Mouse (Mus musculus) embryo, embryonic 11.5 days (tissue): ENCODE measurements around the gene Tm6sf2.
A peak's percentile ranks its signal among the peaks of the same experiment; 100 is the strongest.
"Not testable (repeated sequence)": the region's sequence is repeated elsewhere in the genome, so short reads cannot be mapped to it uniquely, and the experiment has no call there.

ENCODE experiments used
- DNase-seq: peaks from one replicate; pipeline ENCODE4 v3.0.0-alpha.2; 2012; ENCODE audit warnings: low read depth, low spot score

The Tm6sf2 gene

DNA sequence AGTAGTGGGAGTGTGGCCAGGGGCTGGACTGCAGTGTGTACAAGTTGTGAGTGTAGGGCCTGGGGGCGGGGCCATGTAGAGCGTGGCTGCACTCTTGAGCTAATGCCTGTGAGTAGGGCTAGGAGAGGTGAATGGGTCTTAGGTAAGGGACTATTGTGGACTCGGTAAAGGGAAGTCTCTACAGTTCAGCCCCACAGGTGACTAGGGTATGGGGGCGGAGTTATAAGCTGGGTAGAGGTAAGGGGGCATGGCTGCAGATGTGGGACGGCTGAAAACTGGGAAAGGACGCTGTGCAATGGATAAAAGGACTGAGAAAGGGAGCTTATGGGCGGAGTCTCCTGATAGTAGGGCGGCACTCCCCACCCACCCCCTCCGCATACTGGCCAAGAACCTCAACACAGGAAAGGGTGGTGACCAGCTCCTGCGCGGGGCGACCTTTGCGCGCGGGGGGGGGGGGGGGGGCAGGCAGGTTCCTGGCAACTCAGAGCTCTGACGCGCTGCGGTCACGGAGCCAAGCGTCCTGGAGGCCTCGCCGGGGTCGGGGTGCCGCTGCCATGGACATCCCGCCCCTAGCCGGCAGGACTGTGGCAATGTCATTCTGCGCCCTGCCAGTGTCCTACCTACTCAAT is at the start of gene Tm6sf2:
TSS of gene Tm6sf2 (plus strand) at position 484 of the 629 bp plus-strand sequence.
- DNase-seq, result no peak

DNA sequence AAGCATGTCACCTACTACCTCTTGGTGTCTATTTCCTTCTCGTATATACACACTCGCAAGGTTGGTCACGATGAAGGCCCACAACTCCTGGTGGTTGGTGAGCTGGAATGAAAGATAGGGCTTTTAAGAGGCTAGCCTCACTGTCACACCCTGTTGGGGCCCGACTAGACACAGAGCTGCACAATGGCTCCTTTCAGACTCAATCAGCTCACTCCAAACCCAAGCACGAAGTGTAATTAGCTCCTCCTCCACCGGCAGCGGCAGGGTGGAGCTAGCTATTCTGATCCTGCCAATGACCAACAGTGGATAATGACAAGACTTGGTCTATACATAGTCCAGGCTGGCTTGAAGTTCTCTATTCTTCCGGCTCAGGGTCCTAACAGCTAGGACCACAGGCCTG is 49.1 kb upstream of the Tm6sf2 start:
- DNase-seq, result no peak

DNA sequence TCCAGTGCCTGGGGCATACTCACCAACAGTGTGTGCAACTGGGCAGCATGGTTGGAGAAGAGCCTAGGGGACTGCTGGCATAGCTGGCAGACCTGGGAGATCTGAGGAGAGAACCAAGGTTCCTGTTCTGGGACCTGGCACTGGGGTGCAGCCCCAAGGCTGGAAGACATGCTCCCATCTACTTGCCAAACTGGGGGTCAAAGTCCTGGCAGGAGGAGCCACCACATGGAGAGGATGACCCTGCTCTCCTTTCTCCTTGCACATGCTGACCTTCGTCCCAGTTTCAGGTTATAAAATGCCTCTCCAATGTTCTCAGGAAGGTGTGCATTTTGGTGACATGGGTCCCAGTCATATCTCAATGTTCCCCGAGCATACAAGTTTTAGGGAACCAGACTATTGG is 46.6 kb upstream of the Tm6sf2 start:
- DNase-seq, result no peak

DNA sequence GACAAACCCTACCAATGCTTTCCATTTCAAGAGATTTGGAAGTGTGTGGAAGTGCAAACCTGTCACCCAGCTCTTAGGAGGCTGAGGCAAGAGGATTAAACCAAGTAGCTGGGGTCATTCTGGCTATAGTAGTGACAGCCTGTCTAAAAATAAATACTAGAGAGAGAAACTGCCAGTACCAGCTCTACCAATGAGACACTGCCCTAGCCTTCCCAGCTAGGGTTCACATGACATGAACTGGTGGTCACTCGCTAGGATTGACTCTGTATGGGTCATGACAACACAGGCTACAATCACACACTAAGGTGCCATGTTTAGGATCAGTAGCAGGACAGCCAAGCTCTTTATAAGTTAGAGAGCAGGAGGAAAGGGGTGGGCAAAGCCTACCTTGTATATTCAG is 42.5 kb upstream of the Tm6sf2 start:
- no peak for DNase-seq

DNA sequence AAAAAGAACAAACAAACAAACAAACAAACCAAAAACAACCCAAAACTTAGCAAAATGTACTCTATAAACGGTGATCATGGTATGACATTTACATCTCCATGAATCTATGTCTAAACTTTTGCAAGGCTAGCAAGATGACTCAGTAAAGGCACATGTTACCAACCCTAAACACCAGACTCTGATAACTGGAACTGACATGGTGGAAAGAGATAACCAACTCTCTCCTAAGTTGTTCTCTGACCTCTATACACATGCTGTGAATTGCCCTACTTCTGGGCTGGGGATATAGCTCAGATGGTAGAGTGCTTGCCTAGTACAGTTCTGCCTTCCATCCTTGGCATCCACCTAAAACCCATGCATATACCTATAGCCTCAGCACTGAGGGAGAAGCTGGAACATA is 34.7 kb upstream of the Tm6sf2 start:
- DNase-seq, result no peak

DNA sequence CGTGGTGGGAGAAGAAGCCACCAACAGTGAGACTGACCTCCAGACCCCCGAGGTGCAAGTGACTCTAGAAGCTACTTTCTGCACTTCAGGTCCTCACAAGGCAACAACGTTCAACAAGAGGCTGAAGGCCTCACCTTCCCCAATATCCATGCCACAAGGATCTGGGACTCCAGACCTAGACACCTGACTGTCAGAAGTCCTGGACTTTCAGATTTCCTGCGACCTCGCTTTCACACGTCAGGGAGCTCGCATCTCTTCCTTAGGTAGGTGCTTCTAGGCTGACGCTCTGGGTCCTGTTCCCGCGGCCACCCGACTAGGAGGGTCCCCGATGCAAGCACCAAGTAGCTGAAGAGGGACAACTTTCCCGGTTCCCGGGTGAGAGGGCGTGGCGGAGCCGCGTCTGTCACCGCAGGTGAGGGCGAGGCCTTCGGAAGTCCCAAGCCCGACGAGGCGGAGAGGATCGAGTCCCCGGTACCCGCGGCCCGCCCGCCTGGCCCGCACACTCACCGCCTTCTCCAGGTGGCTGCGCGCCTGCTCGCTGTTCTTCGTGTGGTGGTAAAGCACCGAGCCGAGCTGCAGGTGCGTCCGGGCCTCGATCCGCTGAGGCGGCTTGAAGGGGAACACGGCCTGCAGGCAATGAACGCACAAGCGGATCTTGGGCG is 30.7 kb upstream of the Tm6sf2 start:
- DNase-seq, result no peak

DNA sequence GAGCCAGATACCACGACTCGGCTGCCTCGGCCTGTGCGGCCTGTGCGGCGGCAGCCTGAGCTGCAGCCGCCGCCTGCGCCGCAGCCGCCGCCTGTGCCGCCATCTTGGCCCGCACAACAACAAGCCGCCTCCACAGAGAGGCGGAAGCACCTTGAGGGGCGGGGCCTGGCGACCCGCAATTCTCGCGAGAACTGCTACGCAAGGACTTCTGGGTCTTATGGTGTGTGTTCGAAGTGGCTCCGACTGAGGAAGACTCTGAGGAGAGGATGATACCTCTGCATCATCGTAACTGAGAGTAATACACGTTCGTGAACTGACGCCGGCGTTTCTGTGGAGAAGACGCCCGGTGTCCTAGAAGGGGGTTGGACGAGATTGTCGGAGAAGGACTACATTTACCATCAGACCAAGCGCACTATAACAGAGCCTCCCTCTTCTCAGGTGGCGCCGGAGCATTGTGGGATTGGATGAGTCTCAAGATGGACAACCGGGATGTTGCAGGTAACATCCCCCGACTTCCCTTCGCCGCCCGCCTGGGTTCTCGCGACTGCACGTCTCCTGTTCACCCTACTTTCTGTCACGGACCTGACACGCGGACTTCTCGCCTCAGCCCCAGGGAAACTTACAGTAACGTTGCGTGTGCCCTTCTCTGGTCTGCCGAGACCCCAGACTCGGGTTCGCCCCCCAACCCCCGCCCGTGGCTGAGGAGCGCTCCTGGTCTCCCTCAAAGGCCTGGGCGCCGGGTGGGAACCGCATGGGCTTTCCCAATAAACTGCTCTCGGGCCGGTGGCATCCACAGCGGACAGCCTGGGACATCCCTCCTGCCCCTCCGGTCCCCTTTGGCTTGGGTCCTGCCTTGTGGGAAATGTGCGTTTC is 29.9 kb upstream of the Tm6sf2 start, which contains the start of the genes Mau2 and Sugp1:
TSS of gene Mau2 (minus strand) at position 152 of the 873 bp plus-strand sequence.
TSS of gene Sugp1 (plus strand) at position 231 of the 873 bp plus-strand sequence.
- peak; percentile 95 for DNase-seq

DNA sequence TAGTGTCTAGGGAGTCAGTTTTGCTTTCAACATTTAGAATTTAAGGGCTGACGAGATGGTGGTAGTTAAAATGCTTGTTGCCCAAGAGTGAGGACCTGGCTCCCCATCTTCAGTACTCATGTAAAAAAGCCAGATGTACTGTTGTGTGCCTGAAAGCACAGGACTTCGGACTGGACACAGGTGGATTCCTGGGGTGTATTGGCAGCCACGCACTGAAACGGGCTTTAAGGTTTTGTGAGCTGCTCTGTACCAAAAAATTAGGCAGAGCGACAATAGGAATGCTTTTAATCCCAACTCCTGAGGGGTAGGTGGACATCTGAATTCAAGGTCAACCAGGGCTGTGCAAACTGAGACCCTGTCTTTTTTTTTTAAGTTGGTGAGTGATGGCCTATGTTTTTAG is 28.7 kb upstream of the Tm6sf2 start:
- no peak for DNase-seq

DNA sequence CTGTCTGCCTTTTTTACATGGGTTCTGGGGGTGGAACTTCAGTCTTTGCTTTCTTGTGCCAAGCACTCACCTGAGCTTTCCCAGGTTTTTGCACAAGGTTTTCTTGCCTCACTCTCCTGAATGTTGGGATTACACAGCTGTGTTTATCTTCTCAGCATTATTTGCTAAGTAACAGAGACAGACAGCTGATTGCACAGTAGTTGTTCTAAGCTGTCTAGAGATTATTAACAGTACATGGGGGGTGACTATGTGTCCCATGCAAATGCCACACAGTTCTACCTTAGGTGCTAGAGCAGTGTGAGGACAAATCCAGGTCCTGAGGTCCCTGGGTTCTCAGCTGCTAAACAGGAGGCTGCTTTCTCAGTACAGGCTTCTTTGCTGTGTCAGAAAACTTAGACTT is 23.1 kb upstream of the Tm6sf2 start:
- no peak for DNase-seq

DNA sequence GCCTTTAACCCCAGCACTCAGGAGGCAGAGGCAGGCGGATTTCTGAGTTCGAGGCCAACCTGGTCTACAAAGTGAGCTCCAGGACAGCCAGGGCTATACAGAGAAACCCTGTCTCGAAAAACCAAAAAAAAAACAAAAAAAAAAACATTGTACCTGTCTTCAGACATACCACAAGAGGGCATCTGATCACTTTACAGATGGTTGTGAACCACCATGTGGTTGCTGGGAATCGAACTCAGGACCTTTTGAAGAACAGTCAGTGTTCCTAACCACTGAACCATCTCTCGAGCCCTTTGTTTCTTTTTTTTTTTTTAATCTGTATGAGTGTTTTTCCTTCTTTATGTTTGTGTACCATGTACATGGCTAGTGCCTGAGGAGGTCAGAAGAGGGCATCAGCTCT is 22.3 kb upstream of the Tm6sf2 start:
- DNase-seq, result not testable (repeated sequence)

DNA sequence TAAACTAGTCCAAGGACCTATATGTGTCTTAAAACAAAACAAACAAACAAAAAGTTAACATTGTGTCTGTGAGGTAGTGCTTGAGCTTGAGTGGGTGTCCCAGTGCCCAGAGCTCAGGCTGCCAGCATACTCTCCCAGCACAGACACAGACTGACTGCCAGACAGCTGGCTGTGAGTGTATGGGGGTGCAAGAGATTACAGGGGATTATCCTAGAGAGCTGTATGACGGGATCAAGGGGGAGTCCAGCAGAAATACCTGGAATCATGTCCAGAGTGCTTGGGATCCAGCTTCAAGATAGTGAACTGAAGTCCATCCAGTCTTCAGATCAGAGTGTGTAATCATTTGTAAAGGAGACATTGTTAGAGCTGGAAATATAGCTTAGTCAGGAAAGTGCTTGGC is 15.0 kb upstream of the Tm6sf2 start:
- DNase-seq, result no peak

DNA sequence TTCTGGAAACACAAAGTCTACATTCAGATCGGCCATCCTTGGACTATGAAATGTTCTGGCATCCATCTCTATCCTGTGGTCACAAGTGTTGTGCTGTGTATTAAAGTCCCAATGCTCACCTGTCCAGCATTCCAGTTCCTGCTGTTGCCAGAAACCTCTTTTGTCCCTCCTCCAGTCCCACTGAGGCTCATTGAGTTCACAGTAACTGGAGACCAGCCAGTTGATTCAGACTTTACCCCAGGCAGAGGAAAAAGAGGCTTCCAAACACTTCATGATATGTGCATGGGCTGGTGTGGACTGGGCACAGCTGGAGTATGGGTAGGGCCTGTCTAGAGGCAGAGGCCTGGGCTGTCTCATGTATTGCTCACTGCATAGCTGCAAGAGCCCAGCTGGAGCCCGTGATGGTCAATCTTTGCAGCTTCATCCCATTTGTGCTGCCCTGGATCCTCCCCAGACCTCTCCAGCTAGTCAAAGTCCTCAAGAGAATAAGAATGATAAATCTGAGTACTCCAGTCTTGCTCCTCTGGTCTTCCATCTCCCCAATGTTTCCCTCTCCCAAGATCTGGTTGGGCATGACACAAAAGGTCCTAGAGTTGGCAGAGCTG is 786 bp upstream of the Tm6sf2 start:
- no peak for DNase-seq

DNA sequence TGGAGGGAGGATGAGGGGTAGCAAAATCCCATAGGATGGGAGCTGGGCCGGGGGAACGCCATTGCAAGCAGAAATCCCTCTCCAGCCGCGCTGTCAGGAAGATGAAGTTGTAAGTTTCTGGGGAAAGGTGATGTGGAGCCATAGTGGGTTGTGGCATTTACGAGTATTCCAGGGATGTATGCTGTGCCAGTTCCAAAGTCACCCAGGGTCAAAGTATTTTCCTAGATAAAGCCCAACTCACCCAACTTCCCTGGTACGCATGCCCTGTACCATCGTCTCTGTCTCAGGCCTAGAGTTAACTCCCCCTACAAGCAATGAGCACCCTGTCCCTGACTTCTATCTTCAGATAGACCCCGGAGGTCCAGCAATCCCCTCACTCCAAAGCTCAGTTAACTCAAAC is 396 bp downstream of the Tm6sf2 start:
- no peak for DNase-seq

DNA sequence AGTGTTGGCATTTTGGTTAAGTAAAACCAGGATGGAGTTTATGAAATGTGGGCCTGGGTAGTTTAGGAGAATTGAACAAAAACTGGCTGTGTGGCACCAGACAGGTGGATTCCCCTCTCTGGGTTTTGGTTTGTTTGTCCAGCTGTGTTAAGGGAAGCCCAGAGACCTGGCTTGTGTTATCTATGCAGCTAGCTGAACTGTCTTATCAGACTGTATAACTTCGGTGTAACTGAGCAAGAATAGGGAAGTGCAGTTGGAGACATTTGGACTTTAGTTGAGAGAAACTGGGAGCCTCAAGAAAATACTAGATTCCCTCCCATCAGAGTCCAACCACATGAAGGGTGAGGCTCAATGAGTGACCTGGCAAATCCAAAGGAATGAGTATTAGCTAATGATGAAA is 958 bp downstream of the Tm6sf2 start:
- no peak for DNase-seq

DNA sequence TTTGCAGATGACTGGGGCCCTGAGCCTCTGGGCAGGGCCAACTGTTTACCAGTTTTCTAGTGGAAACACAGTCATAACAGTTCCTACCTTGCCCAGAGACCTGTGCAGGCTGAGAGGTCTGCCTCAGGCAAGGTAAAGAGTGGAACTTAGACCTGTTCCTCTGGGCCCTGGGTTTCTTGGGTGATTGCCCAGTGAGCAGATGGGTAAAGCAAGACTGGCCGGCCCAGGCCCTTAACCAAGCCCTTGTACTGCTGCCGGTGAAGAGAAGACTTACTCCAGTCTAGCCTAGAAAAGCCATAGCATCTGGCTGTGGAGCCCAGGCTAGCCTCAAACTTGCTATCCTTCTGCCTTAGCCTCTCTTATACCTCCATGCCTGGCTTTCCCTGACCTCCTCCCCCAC is 9.3 kb downstream of the Tm6sf2 start:
- no peak for DNase-seq

DNA sequence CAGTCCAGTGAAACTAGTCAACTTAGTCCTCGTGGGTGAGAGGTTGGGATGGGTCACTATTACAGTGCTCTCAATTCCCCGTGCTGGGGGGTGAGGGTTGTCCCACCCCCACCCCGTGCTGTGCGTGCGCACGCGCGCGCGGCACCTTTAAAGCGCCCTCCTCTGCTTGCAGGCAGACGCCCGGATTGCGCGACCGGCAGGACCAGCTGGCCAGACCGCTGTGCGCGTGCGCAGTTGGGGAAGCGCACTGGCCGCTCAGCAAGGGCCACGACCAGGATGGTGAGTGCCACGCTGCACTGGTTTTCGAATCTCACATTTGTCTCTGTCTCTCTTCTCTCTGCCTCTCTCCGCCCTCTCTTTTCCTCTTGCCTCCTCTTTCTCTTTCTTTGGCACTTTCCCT is 10.6 kb downstream of the Tm6sf2 start, which contains the start of gene Hapln4:
TSS of gene Hapln4 (plus strand) at position 173 of the 400 bp plus-strand sequence.
- DNase-seq, result no peak

DNA sequence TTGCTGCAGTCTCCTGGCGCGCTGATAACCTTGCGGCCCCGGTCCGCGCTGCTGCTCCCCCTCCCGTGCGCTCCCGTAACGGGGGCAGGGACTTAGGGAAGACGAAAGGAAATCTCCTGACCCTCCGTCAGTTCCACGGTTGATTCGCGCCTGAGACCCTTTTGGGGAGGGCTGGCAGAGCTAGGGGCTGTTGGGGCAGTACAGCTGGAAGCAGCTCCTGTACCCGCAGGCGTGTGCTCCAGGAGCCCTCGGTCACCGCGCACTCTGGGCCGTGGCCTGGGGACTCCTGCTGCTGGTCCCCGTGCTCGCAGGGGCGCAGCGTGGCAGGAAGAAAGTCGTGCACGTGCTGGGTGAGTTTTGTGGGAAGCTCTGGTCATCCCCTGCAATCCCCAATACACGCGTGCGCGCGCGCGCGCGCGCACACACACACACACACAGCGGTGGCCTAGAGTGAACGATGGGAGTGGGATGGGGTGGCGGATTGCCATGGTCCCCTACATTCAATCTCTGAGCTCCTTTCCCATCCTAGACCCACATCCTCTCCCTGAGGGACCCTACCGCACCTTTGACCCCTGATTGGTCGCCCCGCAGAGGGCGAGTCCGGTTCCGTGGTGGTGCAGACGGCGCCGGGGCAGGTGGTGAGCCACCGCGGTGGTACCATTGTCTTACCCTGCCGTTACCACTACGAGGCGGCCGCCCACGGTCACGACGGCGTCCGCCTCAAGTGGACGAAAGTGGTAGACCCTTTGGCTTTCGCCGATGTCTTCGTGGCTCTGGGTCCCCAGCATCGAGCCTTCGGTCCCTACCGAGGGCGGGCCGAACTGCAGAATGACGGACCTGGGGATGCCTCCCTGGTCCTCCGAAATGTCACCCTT is 11.7 kb downstream of the Tm6sf2 start:
- DNase-seq, result no peak

DNA sequence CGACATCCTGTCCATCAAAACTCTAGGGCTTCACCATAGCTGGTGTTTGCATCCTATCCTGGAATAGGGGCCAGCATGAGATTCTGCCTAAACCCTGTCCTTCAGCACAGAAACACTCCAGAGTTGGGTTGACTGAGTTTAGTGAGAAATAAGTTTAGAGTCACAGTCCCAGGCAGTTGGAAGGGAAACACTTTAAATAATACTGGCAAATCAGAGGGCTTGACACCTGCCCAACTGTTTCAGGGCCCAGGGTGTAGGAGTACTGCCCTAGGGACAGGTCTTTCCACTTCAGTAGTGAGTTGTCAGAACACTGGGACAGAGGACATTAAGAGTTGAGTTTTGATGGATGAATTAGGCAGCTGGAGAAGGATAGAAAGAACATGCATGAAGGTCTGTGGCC is 13.4 kb downstream of the Tm6sf2 start:
- no peak for DNase-seq

DNA sequence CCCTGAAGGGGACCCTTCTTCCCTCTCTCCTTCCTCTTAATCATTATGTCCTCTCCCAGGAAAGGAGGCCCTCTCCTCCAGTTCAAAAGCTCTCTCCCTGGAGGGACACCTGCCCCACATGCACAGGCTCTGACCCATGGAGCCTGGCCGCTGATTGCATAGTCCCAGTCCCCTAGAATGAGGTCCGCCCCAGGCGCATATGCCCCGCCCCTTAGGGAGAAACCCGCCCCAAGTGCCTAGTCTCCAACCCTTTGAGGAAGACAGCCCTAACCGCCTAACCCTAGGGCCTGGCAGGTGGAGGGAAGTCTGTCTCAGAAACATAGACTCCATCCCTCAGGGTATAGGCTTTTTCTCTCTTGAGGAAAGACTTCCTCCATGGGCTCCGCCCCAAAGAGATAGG is 14.5 kb downstream of the Tm6sf2 start:
- no peak for DNase-seq

DNA sequence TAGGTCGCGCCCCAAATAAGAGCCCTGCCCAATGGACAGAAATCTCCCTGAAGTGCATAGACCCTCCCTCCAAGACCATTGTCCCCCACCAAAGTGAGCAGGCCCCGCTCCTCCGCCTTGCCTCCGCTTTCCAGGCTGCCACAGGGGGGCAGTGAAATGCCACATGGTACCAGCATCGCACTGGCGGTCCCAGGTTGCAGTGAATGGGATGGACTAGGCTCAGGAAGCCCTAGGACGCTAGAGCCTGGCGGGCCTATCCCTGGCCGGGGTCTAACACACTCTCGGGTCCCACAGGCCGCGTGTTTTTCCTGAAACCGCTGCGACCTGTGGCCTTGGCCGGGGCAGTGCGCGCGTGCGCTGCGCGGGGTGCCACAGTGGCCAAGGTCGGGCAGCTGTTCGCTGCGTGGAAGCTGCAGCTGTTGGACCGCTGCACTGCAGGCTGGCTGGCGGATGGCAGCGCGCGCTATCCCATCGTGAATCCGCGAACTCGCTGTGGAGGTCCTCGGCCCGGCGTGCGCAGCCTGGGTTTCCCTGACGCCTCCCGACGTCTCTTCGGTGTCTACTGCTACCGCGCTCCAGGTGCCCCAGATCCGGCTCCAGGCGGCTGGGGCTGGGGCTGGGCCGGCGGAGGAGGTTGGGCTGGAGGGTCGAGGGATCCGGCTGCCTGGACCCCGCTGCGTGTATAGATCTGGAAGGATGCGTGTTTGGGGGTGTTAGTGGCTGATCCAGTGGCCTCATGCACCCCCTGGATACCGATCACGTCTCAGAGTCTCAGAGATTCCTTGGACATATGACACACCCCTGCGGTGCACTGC is 15.3 kb downstream of the Tm6sf2 start:
- DNase-seq, result peak; percentile 38
